Mouse (Mus musculus) spleen, adult 2 months (tissue): Measurements from ENCODE around the gene Aatk. TPM values are rescaled to one million over a fixed set of nuclear protein-coding genes. Genes with fewer than 3 reads are reported as not detected.

ENCODE experiments used
- DNase-seq, 2 experiments: peaks; one replicate each; pipeline versions ENCODE4 v3.0.0 to v3.0.0-alpha.2; 2012 to 2021; ENCODE audit warnings: low spot score in 2 of 2, low read depth in 1 of 2
- H3K27ac ChIP-seq: fragments of 200-500 bp; 2 replicates; pipeline ENCODE4 v1.5.1; 2012; ENCODE audit warnings: low read length, inconsistent platforms; ENCODE audit not compliant: insufficient read depth
- H3K27me3 ChIP-seq: fragments of 200-500 bp; 2 replicates; pipeline ENCODE4 v1.6.1; 2012; ENCODE audit warnings: mild to moderate bottlenecking, moderate library complexity, low read length, inconsistent platforms; ENCODE audit not compliant: control insufficient read depth, insufficient read depth
- H3K36me3 ChIP-seq: fragments of 200-500 bp; 2 replicates; pipeline ENCODE4 v1.6.1; 2012; ENCODE audit warnings: mild to moderate bottlenecking, low read length, inconsistent platforms; ENCODE audit not compliant: control insufficient read depth, insufficient read depth
- H3K4me1 ChIP-seq: fragments of 200-500 bp; 2 replicates; pipeline ENCODE4 v1.6.1; 2011; ENCODE audit warnings: inconsistent platforms; ENCODE audit not compliant: control insufficient read depth, insufficient read depth, insufficient read length
- H3K4me3 ChIP-seq: fragments of 200-500 bp; 2 replicates; pipeline ENCODE4 v1.5.1; 2011; ENCODE audit warnings: mild to moderate bottlenecking, inconsistent platforms; ENCODE audit not compliant: insufficient read depth, insufficient read length; ENCODE audit errors: extremely low read depth
- CTCF ChIP-seq: fragments of 200-500 bp; IDR thresholded peaks from 2 replicates; pipeline ENCODE4 v1.5.1; 2011; ENCODE audit warnings: mild to moderate bottlenecking, inconsistent platforms; ENCODE audit not compliant: insufficient read depth, insufficient read length, insufficient replicate concordance; ENCODE audit errors: extremely low read depth
- POLR2A ChIP-seq: fragments of 200-500 bp; IDR thresholded peaks from 2 replicates; pipeline ENCODE4 v1.6.1; 2011; ENCODE audit warnings: low read depth, low read length, inconsistent platforms
- WGBS: fragments of 180-500 bp; shearing (Covaris S2); methylation state at CpG from one replicate; pipeline ENCODE4 v1.1.7; 2018; 5-methylcytosine and 5-hydroxymethylcytosine counted together
- polyA plus RNA-seq: library from polyadenylated mRNA; depleted of rRNA; stranded (reverse); fragments of >200 nt; gene quantifications from 2 replicates; pipeline ENCODE4 v1.2.3, GENCODE M21; 2012

The Aatk gene
- polyA plus RNA-seq, 1 experiment: 7.4 TPM

DNA sequence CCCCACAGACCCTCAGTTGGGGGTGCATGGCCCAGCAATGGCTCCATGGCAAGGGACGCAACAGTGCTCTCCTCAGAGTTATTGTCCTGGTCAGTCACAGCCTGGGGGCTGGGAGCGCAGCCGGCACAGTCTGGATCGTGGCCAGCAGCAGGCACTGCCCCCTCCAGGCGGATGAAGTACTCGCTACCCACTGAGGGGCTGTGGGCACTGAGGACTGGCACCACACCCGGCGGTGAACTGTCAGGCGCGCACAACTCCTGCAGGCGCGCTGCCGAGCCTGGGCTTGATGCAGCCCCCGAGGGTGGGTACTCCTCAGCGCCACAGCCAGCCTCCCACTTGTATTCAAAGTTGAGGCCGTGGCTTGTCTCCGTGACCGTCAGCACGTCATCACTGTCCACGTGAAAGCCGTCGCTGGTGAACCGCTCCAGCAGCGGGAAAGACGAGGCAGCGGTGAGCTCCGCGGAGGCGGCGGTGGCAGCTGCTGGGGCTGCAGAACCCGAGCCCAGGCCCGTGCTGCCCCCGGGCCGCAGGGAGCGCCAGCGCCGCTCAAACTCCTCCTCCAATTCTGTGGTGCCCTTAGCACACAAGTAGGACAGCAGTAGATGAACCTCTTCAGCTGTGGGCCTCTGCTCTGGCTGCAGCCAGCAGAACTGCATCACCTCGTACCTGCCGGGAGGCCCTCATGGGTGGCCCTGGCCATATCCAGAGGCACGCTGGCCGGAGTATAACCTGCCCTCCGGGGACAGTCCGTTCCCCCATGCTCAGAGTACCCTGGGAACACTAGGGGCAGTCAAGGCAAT is 35.0 kb downstream of the Aatk start:
- H3K27me3 ChIP-seq: no peaks in the 10 kb centered on the region
- DNase-seq: no peak
- no peak overlapping the region for H3K27ac ChIP-seq
- no peak overlapping the region for H3K4me3 ChIP-seq
- peaks cover 5% of the 10 kb centered on the region for H3K4me1 ChIP-seq
- whole genome bisulfite sequencing: 61% methylated on average over 43 of the region's 43 CpGs
- H3K36me3 ChIP-seq: no peaks in the 10 kb centered on the region
- no peak for TF ChIP-seq CTCF
- TF ChIP-seq POLR2A: no peak

DNA sequence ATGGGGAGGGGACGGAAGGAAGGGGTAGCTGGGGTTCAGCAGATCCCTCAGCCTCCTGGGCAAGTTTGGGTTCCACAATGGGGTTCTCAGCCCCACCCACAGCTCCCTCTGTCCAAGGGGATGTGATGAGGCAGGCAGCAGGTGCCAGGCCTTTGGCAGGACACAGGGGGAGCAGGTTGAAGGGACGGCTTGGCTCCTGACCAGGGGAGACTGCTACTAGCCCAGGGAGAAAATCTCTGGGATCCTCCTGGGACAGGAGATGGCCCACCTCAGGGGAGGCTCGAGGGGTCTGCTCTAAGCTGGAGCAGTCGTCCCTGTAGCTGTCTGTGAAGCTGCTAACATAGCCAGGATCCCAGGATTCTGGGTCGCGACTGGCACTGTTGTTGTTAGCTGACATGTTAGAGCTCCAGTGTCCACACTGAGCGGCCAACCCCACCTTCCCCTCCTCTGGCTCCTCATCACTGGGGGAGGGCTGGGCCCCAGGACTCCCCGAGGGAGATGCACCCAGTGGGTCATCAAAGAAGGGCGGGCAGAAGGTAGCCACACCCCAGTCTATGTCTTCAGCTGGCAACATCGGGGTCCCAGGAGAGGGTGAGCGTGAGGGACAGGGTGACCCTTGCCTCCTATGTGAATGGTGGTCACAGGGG is 35.7 kb downstream of the Aatk start:
- no peak for DNase-seq
- H3K27ac ChIP-seq: no peak overlapping the region
- 83% methylated on average over 11 of the region's 11 CpGs for WGBS
- H3K4me3 ChIP-seq: no peak overlapping the region
- no peaks in the 10 kb centered on the region for H3K27me3 ChIP-seq
- TF ChIP-seq POLR2A (no peak), CTCF (no peak)
- no peaks in the 10 kb centered on the region for H3K36me3 ChIP-seq
- H3K4me1 ChIP-seq: peaks cover 5% of the 10 kb centered on the region

DNA sequence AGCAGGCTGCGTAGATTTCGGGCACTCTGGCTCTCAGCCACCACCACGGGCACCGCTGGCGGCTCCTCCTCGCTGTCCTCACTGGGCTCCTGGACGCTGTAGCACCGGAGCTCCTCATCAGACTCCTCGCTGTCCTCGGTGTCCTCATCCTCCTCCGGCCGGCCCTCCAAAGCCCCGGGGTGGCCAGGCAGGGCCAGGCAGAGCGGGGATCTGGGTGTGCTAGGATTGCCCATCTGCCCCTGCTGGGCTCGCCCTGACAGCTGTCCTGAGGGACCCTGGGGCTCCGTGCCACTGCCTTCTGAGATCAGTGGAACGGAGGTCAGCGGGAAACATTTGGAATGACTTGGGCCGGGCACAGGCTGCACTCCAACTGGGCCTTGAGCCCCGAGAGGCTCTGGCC is 37.0 kb downstream of the Aatk start:
- Histone ChIP-seq H3K27me3 (no peaks in the 10 kb centered on the region), H3K4me3 (no peak overlapping the region), H3K36me3 (no peaks in the 10 kb centered on the region), H3K27ac (no peak overlapping the region), H3K4me1 (peaks cover 5% of the 10 kb centered on the region)
- TF ChIP-seq CTCF (no peak), POLR2A (no peak)
- 87% methylated on average over 20 of the region's 20 CpGs for WGBS
- DNase-seq: no peak

DNA sequence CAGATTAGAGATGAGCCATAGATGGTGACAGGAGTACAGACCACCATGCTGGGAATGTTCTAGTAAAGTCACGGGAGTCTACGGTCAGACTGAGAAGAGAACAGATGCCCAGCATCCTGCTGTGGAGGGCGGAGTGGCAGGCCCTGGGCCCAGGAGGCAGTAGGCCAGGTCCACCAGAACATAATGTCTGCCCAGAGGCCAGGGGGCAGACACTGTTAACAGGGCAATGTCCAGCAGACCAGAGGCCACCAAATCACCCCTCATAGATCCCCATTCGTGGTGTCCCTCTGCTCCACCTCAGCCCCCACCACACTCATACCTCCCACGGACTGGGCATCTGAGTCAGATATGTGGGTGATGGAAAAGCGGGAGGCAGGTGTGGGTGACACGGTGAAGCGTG is 38.0 kb downstream of the Aatk start:
- TF ChIP-seq CTCF (no peak), POLR2A (no peak)
- no peak overlapping the region for H3K4me3 ChIP-seq
- 96% methylated on average over 8 of the region's 8 CpGs for WGBS
- no peak for DNase-seq
- no peaks in the 10 kb centered on the region for H3K27me3 ChIP-seq
- peaks cover 5% of the 10 kb centered on the region for H3K4me1 ChIP-seq
- H3K36me3 ChIP-seq: no peaks in the 10 kb centered on the region
- H3K27ac ChIP-seq: no peak overlapping the region

DNA sequence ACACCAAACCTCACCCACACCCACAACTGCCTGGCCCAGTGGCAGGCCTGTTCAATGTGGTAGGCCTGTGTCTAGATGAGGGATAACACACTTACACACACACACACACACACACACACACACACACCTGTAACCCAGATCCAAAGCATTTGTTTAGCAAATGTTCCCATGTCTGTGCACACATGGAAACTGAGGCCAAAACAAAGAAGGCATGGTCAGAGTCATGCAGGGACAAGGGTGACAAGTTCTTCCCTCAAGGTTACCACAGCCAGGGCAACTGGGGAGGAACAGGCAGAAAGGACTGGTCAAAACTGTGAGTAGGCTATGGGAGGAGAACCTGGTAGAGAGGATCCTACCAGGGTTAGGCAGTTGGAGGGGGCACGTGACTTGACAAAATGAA is 38.5 kb downstream of the Aatk start:
- no peaks in the 10 kb centered on the region for H3K27me3 ChIP-seq
- H3K4me1 ChIP-seq: peaks cover 4% of the 10 kb centered on the region
- no peak overlapping the region for H3K4me3 ChIP-seq
- no peak for TF ChIP-seq POLR2A
- TF ChIP-seq CTCF: no peak
- no peak overlapping the region for H3K27ac ChIP-seq
- DNase-seq: no peak
- WGBS: 87% methylated on average over 1 of the region's 1 CpGs
- no peaks in the 10 kb centered on the region for H3K36me3 ChIP-seq

- TF ChIP-seq POLR2A (no peak), CTCF (no peak)
- no peak for DNase-seq
- Histone ChIP-seq H3K4me1 (no peaks in the 10 kb centered on the region), H3K36me3 (peaks cover under 1% of the 10 kb centered on the region; the same call in 1 of the 2 replicates), H3K27me3 (no peaks in the 10 kb centered on the region), H3K4me3 (no peak overlapping the region), H3K27ac (no peak overlapping the region)
- 80% methylated on average over 4 of the region's 4 CpGs for WGBS
Observed at GRCm38 (mm10) chr11:120007496-120008080, 39.4 kb downstream of the Aatk start.
